Mouse (Mus musculus) lung, postnatal 14 days (tissue): ENCODE data around the gene Hepacam2.
"Not testable (repeated sequence)": the region's sequence is repeated elsewhere in the genome, so short reads cannot be mapped to it uniquely, and the experiment has no call there.

Experiments used
- DNase-seq: peaks from one replicate; pipeline ENCODE4 v3.0.0; 2021

Hepacam2 gene

DNA sequence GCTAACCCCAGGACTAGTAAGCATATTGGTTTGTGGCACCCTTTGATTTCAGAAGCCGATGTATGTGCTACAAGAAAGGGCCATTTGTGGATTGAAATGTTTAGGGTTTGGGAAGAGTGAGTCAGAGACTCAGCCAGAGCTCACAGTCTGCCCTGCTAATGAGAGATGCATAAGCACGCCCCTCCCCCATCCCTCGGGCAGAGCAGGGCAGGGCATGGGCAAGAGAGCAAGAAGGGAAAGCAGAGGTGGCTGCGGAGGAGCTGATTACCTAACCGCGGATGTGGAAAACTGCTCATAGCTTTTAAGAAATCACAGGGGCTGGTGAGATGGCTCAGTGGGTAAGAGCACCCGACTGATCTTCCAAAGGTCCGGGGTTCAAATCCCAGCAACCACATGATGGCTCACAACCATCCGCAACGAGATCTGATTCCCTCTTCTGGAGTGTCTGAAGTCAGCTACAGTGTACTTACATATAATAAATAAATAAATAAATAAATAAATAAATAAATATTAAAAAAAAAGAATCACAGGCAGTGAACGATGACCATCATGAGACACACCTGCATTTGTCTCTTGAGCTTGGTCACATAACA is 42.1 kb downstream of the Hepacam2 start:
- DNase-seq = no peak

DNA sequence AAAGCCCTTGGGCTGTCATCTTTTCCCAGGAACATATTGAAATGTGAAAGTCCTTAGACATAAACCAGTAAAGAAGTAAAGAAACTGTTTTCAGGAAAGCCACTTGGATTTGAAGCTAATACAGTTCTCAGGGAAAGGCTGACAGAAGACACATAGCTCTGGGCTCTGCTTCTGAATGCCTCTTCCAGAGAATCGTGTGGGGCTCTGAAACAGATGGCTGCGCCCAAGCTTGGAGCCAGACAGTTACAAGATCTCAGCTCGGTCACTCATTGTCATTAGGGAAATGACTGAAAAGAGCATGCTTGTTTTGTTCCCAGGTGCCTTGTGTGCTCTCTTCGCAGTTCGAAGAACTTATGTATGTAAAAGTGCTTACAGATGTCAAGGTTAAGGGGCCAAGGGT is 43.7 kb downstream of the Hepacam2 start:
- no peak for DNase-seq

DNA sequence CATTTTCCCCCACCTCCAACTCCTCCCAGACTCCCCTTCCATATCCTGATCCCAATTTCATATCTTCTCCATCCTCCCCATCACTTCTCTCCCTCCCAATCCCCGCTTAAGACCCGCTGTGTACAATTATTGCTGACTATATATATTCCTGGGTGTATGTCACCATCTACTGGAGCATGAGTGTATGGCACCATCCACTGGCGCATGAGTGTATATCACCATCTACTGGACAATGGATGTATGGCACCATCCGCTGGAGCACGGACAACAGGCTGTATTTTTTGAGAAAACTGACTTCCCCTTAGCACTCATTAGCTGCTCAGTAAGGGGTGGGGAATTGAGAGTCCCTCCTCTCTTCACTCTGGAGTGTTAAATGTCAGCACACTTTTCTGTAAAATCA is 50.7 kb downstream of the Hepacam2 start:
- peak; percentile 75 for DNase-seq

DNA sequence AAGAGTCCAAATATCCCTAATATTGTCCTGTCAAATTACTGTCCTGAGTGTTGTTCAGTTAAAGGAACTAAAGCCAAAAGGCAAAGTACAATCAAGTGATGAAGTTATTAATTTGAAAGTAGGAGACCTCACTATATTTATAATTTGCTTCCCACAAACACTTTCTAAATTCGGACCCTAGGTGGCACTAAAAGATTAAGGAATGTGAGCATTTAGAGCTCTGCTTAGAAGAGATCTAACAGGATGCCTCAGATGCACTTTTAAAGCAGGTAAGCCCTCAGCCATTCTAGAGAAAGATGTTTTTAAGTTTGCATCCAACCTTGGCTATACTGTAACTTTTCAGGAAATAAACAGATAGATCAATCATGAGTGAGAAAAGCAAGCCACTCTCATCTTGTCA is 54.2 kb downstream of the Hepacam2 start:
- DNase-seq = no peak

DNA sequence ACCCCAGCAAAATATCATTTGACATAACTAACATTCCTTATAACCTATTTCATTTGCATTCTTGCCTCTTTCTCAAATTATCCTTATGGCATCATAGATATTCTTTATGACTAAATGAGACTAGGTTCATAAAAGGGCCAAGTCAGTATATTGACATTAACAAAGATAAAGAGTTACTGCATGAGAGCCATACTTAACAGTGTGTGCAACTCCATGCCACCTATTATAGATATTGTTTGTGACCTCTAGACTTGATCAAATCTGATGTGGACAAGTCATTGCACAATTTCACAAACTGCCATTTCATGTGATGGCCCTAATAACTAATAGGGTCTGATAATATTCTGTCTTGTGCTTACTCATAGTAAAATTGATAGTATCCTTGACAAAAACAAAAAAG is 62.0 kb downstream of the Hepacam2 start:
- no peak for DNase-seq

- DNase-seq = not testable (repeated sequence)
Measured at GRCm38 (mm10) chr6:3430976-3431375, 67.1 kb downstream of the Hepacam2 start.

GRCm38 (mm10) chr6:3427047-3427446 is 71.1 kb downstream of the Hepacam2 start:
- no peak for DNase-seq

- DNase-seq = not testable (repeated sequence)
Measured at GRCm38 (mm10) chr6:3425333-3425732, 72.8 kb downstream of the Hepacam2 start.

GRCm38 (mm10) chr6:3424613-3425277 is 73.4 kb downstream of the Hepacam2 start:
- DNase-seq = peak; percentile 68
